8 mouse cellular contexts compared by ENCODE assay signal in the genomic region with DNA sequence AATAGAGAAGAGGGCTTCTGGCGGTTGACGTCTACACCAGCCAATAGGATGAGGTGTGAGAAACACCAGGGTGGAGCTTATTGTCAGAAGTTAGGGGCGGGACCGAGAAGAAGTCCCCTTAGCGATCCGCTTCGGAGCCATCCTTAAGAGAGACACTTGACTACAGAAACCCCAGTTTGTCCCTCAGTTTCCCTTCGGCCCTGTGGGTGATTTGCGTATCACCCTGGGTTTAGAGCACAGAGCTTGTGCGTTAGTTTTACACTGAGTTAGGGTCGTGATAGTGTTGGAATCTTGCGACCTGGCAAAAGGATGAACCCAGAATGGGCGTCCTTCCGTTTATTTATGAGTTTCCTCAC. TPM values are rescaled to one million over a fixed set of nuclear protein-coding genes. Genes with fewer than 3 reads are reported as not detected.
DNase-seq lines count a peak whose midpoint lies in the region; ATAC-seq and TF ChIP-seq lines count a peak whose summit lies in the region.

No protein-coding gene starts in this region.

- H3K4me2 ChIP-seq in embryonic facial prominence, embryonic 13.5 days = peak overlapping the region; percentile 75
- peak overlapping the region; percentile 65 for H3K4me2 ChIP-seq in intestine, embryonic 16.5 days (ENCODE audit: low read depth, low read length)
- peak overlapping the region; percentile 92 for H3K4me2 ChIP-seq in neural tube, embryonic 13.5 days

- H3K9ac ChIP-seq in embryonic facial prominence, embryonic 13.5 days = peak overlapping the region; percentile 83
- H3K9ac ChIP-seq in intestine, embryonic 16.5 days (ENCODE audit: low read depth, low read length) = peak overlapping the region; percentile 78
- peak overlapping the region; percentile 83 for H3K9ac ChIP-seq in neural tube, embryonic 13.5 days

- TF ChIP-seq CTCF in left cerebral cortex, adult 2 months (IDR thresholded peaks at IDR 0.05) = no peak

- no peak for ATAC-seq in embryonic facial prominence, embryonic 13.5 days (ENCODE audit: insufficient number of reproducible peaks, insufficient read depth, low FRiP score, low TSS enrichment, low read depth)
- no peak for ATAC-seq in intestine, embryonic 16.5 days
- ATAC-seq in neural tube, embryonic 13.5 days (ENCODE audit: low read depth) = no peak
- ATAC-seq in megakaryocyte-erythroid progenitor cell, adult 5-6 weeks (replicated peaks; ENCODE audit: low FRiP score, low TSS enrichment, poor library complexity, severe bottlenecking) = no peak; the same call in 1 of the 2 replicates

- H3K9me3 ChIP-seq in embryonic facial prominence, embryonic 13.5 days = no peaks in the 10 kb centered on the region
- no peaks in the 10 kb centered on the region for H3K9me3 ChIP-seq in intestine, embryonic 16.5 days (ENCODE audit: control insufficient read depth, low read length)
- no peaks in the 10 kb centered on the region for H3K9me3 ChIP-seq in neural tube, embryonic 13.5 days

- H3K4me3 ChIP-seq in left cerebral cortex, adult 2 months = peak overlapping the region; percentile 83
- peak overlapping the region; percentile 64 for H3K4me3 ChIP-seq in embryonic facial prominence, embryonic 13.5 days
- H3K4me3 ChIP-seq in intestine, embryonic 16.5 days (ENCODE audit: low read length) = peak overlapping the region; percentile 71
- peak overlapping the region; percentile 63 for H3K4me3 ChIP-seq in neural tube, embryonic 13.5 days

- intact Hi-C loops in left cerebral cortex, adult 2 months (cut with DNase I) = no loop called here
- intact Hi-C loops in left cerebral cortex, postnatal 10 days (cut with DNase I) = no loop called here
- intact Hi-C loops in left cerebral cortex, postnatal 14 days (cut with DNase I) = no loop called here

- H3K4me1 ChIP-seq in embryonic facial prominence, embryonic 13.5 days = peaks cover 17% of the 10 kb centered on the region
- H3K4me1 ChIP-seq in intestine, embryonic 16.5 days (ENCODE audit: control insufficient read depth, insufficient read depth, low read length) = peaks cover 33% of the 10 kb centered on the region
- H3K4me1 ChIP-seq in neural tube, embryonic 13.5 days (replicated peaks) = peaks cover 31% of the 10 kb centered on the region

- no peaks in the 10 kb centered on the region for H3K27me3 ChIP-seq in embryonic facial prominence, embryonic 13.5 days
- no peaks in the 10 kb centered on the region for H3K27me3 ChIP-seq in intestine, embryonic 16.5 days (replicated peaks; ENCODE audit: control insufficient read depth, insufficient read depth, low read length)
- H3K27me3 ChIP-seq in neural tube, embryonic 13.5 days = no peaks in the 10 kb centered on the region

- under 1% methylated on average over 14 of the region's 14 CpGs for WGBS in embryonic facial prominence, embryonic 13.5 days
- WGBS in intestine, embryonic 16.5 days = under 1% methylated on average over 14 of the region's 14 CpGs
- WGBS in neural tube, embryonic 13.5 days = under 1% methylated on average over 14 of the region's 14 CpGs

- H3K27ac ChIP-seq in left cerebral cortex, adult 2 months = peak overlapping the region; percentile 100
- H3K27ac ChIP-seq in embryonic facial prominence, embryonic 13.5 days = peak overlapping the region; percentile 99
- H3K27ac ChIP-seq in intestine, embryonic 16.5 days (ENCODE audit: low read length) = peak overlapping the region; percentile 86
- H3K27ac ChIP-seq in neural tube, embryonic 13.5 days (replicated peaks) = peak overlapping the region; percentile 100

- DNase-seq in left cerebral cortex, adult 2 months (ENCODE audit: extremely low spot score in 1 of 2, low spot score in 2 of 2) = no peak
- DNase-seq in left cerebral cortex, postnatal 10 days (ENCODE audit: extremely low spot score in 1 of 2, low spot score in 2 of 2) = no peak
- no peak for DNase-seq in left cerebral cortex, postnatal 14 days (ENCODE audit: low spot score in 2 of 2)
- DNase-seq in urinary bladder, postnatal 14 days (ENCODE audit: low spot score) = no peak

- H3K36me3 ChIP-seq in embryonic facial prominence, embryonic 13.5 days = peaks cover 18% of the 10 kb centered on the region; the same call in 1 of the 2 replicates
- no peaks in the 10 kb centered on the region for H3K36me3 ChIP-seq in intestine, embryonic 16.5 days (ENCODE audit: control insufficient read depth, insufficient read depth, low read length)
- H3K36me3 ChIP-seq in neural tube, embryonic 13.5 days = peaks cover 12% of the 10 kb centered on the region

RNA-seq across cellular contexts. Expression of a gene that starts 0.6 kb away (rescaled TPM):
- total RNA-seq in left cerebral cortex, adult 2 months (2021) = 10 to 100 TPM; 42.7 to 46.8 TPM
- 10 to 100 TPM; 36.6 to 38.0 TPM for total RNA-seq in left cerebral cortex, postnatal 10 days (2021)
- 36.2 and 38.2 TPM in 2 replicates for polyA plus RNA-seq in embryonic facial prominence, embryonic 13.5 days (2015; fragmentation: Nextera tagmentation; extraction: Ambion mirVana)
- 40.6 and 40.9 TPM in 2 replicates for polyA plus RNA-seq in intestine, embryonic 16.5 days (2015; fragmentation: Nextera tagmentation; extraction: Ambion mirVana)
- 38.7 and 39.9 TPM in 2 replicates for polyA plus RNA-seq in neural tube, embryonic 13.5 days (2015; fragmentation: Nextera tagmentation; extraction: Ambion mirVana)
- 10 to 100 TPM; 40.0 to 43.9 TPM for total RNA-seq in left cerebral cortex, postnatal 14 days (2021)
- 22.3 and 22.6 TPM in 2 replicates for total RNA-seq in megakaryocyte-erythroid progenitor cell, adult 5-6 weeks (2014; fragmentation: Nextera tagmentation)
- total RNA-seq in megakaryocyte-erythroid progenitor cell, adult 5-6 weeks (2017) = 17.1 and 21.2 TPM in 2 replicates

RNA-seq across cellular contexts. Expression of a gene that starts 16.4 kb away (rescaled TPM):
- 1 to 10 TPM; 2.4 to 3.8 TPM for total RNA-seq in left cerebral cortex, adult 2 months (2021)
- total RNA-seq in left cerebral cortex, postnatal 10 days (2021) = 1 to 10 TPM; 4.8 to 5.0 TPM
- polyA plus RNA-seq in embryonic facial prominence, embryonic 13.5 days (2015; fragmentation: Nextera tagmentation; extraction: Ambion mirVana) = 1.6 and 1.9 TPM in 2 replicates
- polyA plus RNA-seq in intestine, embryonic 16.5 days (2015; fragmentation: Nextera tagmentation; extraction: Ambion mirVana) = 1.6 and 2.1 TPM in 2 replicates
- polyA plus RNA-seq in neural tube, embryonic 13.5 days (2015; fragmentation: Nextera tagmentation; extraction: Ambion mirVana) = 2.0 and 2.6 TPM in 2 replicates
- total RNA-seq in left cerebral cortex, postnatal 14 days (2021) = 1 to 10 TPM; 5.2 to 5.5 TPM
- total RNA-seq in megakaryocyte-erythroid progenitor cell, adult 5-6 weeks (2014; fragmentation: Nextera tagmentation) = 0.64 TPM in 1 of 2 replicates, not detected in the other
- not detected in 2 replicates for total RNA-seq in megakaryocyte-erythroid progenitor cell, adult 5-6 weeks (2017)

RNA-seq across cellular contexts. Expression of a gene that starts 42.8 kb away (rescaled TPM):
- 10 to 100 TPM; 13.2 to 14.6 TPM for total RNA-seq in left cerebral cortex, adult 2 months (2021)
- total RNA-seq in left cerebral cortex, postnatal 10 days (2021) = 10 to 100 TPM; 23.1 to 23.5 TPM
- polyA plus RNA-seq in embryonic facial prominence, embryonic 13.5 days (2015; fragmentation: Nextera tagmentation; extraction: Ambion mirVana) = 57.3 and 64.0 TPM in 2 replicates
- polyA plus RNA-seq in intestine, embryonic 16.5 days (2015; fragmentation: Nextera tagmentation; extraction: Ambion mirVana) = 106 and 120 TPM in 2 replicates
- polyA plus RNA-seq in neural tube, embryonic 13.5 days (2015; fragmentation: Nextera tagmentation; extraction: Ambion mirVana) = 41.2 and 46.3 TPM in 2 replicates
- 10 to 100 TPM; 18.4 to 21.1 TPM for total RNA-seq in left cerebral cortex, postnatal 14 days (2021)
- 19.3 and 34.8 TPM in 2 replicates for total RNA-seq in megakaryocyte-erythroid progenitor cell, adult 5-6 weeks (2014; fragmentation: Nextera tagmentation)
- total RNA-seq in megakaryocyte-erythroid progenitor cell, adult 5-6 weeks (2017) = 27.9 and 53.7 TPM in 2 replicates

RNA-seq across cellular contexts. Expression of a gene that starts 51.1 kb away (rescaled TPM):
- not detected for total RNA-seq in left cerebral cortex, adult 2 months (2021)
- under 1 TPM; 0.34 to 0.49 TPM for total RNA-seq in left cerebral cortex, postnatal 10 days (2021)
- not detected in 2 replicates for polyA plus RNA-seq in embryonic facial prominence, embryonic 13.5 days (2015; fragmentation: Nextera tagmentation; extraction: Ambion mirVana)
- 0.29 and 0.32 TPM in 2 replicates for polyA plus RNA-seq in intestine, embryonic 16.5 days (2015; fragmentation: Nextera tagmentation; extraction: Ambion mirVana)
- polyA plus RNA-seq in neural tube, embryonic 13.5 days (2015; fragmentation: Nextera tagmentation; extraction: Ambion mirVana) = 0.41 and 0.59 TPM in 2 replicates
- total RNA-seq in left cerebral cortex, postnatal 14 days (2021) = under 1 TPM in 1 of 2 experiments, not detected in 1; 0.40 TPM
- total RNA-seq in megakaryocyte-erythroid progenitor cell, adult 5-6 weeks (2014; fragmentation: Nextera tagmentation) = not detected in 2 replicates
- not detected in 2 replicates for total RNA-seq in megakaryocyte-erythroid progenitor cell, adult 5-6 weeks (2017)

RNA-seq across cellular contexts. Expression of a gene that starts 52.5 kb away (rescaled TPM):
- total RNA-seq in left cerebral cortex, adult 2 months (2021) = 100 to 1,000 TPM; 131 to 138 TPM
- 100 to 1,000 TPM; 202 to 211 TPM for total RNA-seq in left cerebral cortex, postnatal 10 days (2021)
- 5.1 and 7.2 TPM in 2 replicates for polyA plus RNA-seq in embryonic facial prominence, embryonic 13.5 days (2015; fragmentation: Nextera tagmentation; extraction: Ambion mirVana)
- 7.1 and 8.4 TPM in 2 replicates for polyA plus RNA-seq in intestine, embryonic 16.5 days (2015; fragmentation: Nextera tagmentation; extraction: Ambion mirVana)
- polyA plus RNA-seq in neural tube, embryonic 13.5 days (2015; fragmentation: Nextera tagmentation; extraction: Ambion mirVana) = 6.8 and 8.1 TPM in 2 replicates
- 100 to 1,000 TPM; 167 to 183 TPM for total RNA-seq in left cerebral cortex, postnatal 14 days (2021)
- 4.8 and 11.4 TPM in 2 replicates for total RNA-seq in megakaryocyte-erythroid progenitor cell, adult 5-6 weeks (2014; fragmentation: Nextera tagmentation)
- total RNA-seq in megakaryocyte-erythroid progenitor cell, adult 5-6 weeks (2017) = 4.8 and 6.6 TPM in 2 replicates
